Mouse (Mus musculus) activated CD4-positive, CD25-positive, alpha-beta regulatory T cell, adult 4 months (primary cell): Measurements from ENCODE around the gene Thoc5. TPM values are rescaled to one million over a fixed set of nuclear protein-coding genes. Genes with fewer than 3 reads are reported as not detected.

Experiments
- ATAC-seq: one replicate; pipeline ENCODE4 v1.8.0; 2017
- polyA plus RNA-seq, 2 experiments: library from polyadenylated mRNA; unstranded; fragments of 100-300 nt; shearing (Covaris generic); gene quantifications; one replicate each; pipeline ENCODE4 v1.2.1; 2017

Thoc5 gene
- polyA plus RNA-seq, 2 experiments from 2014 or later, result 31.6 to 45.2 TPM

- peak; percentile 52 for ATAC-seq
These were observed 80.5 kb downstream of the Thoc5 start for GRCm38 (mm10) chr11:4975623-4976022.

Other genes with a start within 250 kb of the Thoc5 start
- 100 to 1,000 TPM; 481 to 512 TPM for gene Uqcr10, start 191.0 kb upstream of the Thoc5 start, polyA plus RNA-seq
- gene Zmat5, start 190.6 kb upstream of the Thoc5 start, polyA plus RNA-seq, result 100 to 1,000 TPM; 127 to 144 TPM
- under 1 TPM; 0.15 to 0.31 TPM for gene Cabp7, start 148.5 kb upstream of the Thoc5 start, polyA plus RNA-seq
- gene Nf2, start 45.8 kb upstream of the Thoc5 start, polyA plus RNA-seq, result 10 to 100 TPM; 14.1 to 19.1 TPM
- 10 to 100 TPM; 41.5 to 43.3 TPM for gene Nipsnap1, start 21.4 kb upstream of the Thoc5 start, polyA plus RNA-seq
- gene Nefh, start 52.7 kb downstream of the Thoc5 start, polyA plus RNA-seq, result 1 to 10 TPM; 6.5 to 9.2 TPM
- 10 to 100 TPM; 51.9 to 60.4 TPM for gene Ap1b1, start 91.5 kb downstream of the Thoc5 start, polyA plus RNA-seq
- not detected for gene Rasl10a, start 162.8 kb downstream of the Thoc5 start, polyA plus RNA-seq
- gene Gas2l1, start 170.0 kb downstream of the Thoc5 start, polyA plus RNA-seq, result under 1 TPM; 0.37 to 0.38 TPM
- gene Rhbdd3, start 203.6 kb downstream of the Thoc5 start, polyA plus RNA-seq, result 1 to 10 TPM; 5.6 to 5.9 TPM
- 100 to 1,000 TPM; 143 to 144 TPM for gene Ewsr1, start 203.9 kb downstream of the Thoc5 start, polyA plus RNA-seq